Comparison of ENCODE assay signal across 16 mouse cellular contexts in genomic region chr2:136798887-136799430, GRCm38 (mm10).
"Had no signal": no experiment of that assay in that cellular context is flagged by ENCODE, and none has a peak within 500 bp of the region (broad histone marks: within the 10 kb centered on the region; RNA-seq: fewer than 3 reads in every experiment).

No protein-coding gene starts in this region.

- H3K36me3 ChIP-seq: intestine, embryonic 15.5 days; liver, embryonic 13.5 days; midbrain, embryonic 12.5 days; midbrain, embryonic 15.5 days; neural tube, embryonic 13.5 days; stomach, embryonic 15.5 days had no signal

- H3K4me3 ChIP-seq: intestine, embryonic 15.5 days; liver, embryonic 13.5 days; midbrain, embryonic 12.5 days; midbrain, embryonic 15.5 days; neural tube, embryonic 13.5 days; stomach, embryonic 15.5 days had no signal

- H3K4me2 ChIP-seq: intestine, embryonic 15.5 days; liver, embryonic 13.5 days; midbrain, embryonic 12.5 days; midbrain, embryonic 15.5 days; neural tube, embryonic 13.5 days; stomach, embryonic 15.5 days had no signal

- DNase-seq: kidney, adult 11 months; kidney, adult 8-10 months; kidney, postnatal 14 days; kidney, postnatal 4 days; liver, embryonic 13.5 days; lung, adult 2 months; lung, postnatal 14 days; right cerebral cortex, postnatal 14 days; spleen, adult 18-20 months; thymus, adult 18-20 months; thymus, postnatal 36 days had no signal

- ATAC-seq: intestine, embryonic 15.5 days; midbrain, embryonic 15.5 days had no signal

- H3K27me3 ChIP-seq: intestine, embryonic 15.5 days; liver, embryonic 13.5 days; midbrain, embryonic 12.5 days; midbrain, embryonic 15.5 days; neural tube, embryonic 13.5 days; stomach, embryonic 15.5 days had no signal
